Mouse (Mus musculus) MEL (cell line): ENCODE measurements at regions not wholly inside any gene's neighbourhood (a gene's known extent, or its start where the extent isn't known, plus 50 kb on each side); places are given as distances from the start of the nearest gene placed in this dataset.

Experiments used
- DNase-seq: peaks from one replicate; pipeline ENCODE4 v3.0.0; 2011; ENCODE audit warnings: low read depth, low spot score
- H3K27ac ChIP-seq: 2 replicates; pipeline ENCODE4 v1.5.1; 2012; ENCODE audit warnings: low read depth, mild to moderate bottlenecking, control low read depth, low read length, moderate library complexity; ENCODE audit not compliant: control insufficient read depth
- H3K27me3 ChIP-seq, 2 experiments: fragments of 150-350 bp in 1 of 2; sonication (generic) in 1 of 2; 2 replicates each; pipeline ENCODE4 v1.6.1; 2012; ENCODE audit warnings: low read length in 2 of 2, mild to moderate bottlenecking in 2 of 2, improper control_type of control experiment in 1 of 2, moderate library complexity in 1 of 2; ENCODE audit not compliant: insufficient read depth in 2 of 2, control insufficient read depth in 1 of 2
- H3K36me3 ChIP-seq, 2 experiments: 2 replicates each; pipeline ENCODE4 v1.6.1; 2012 to 2014; ENCODE audit warnings: low read length in 2 of 2, improper control_type of control experiment in 1 of 2, inconsistent platforms in 1 of 2, mild to moderate bottlenecking in 1 of 2; ENCODE audit not compliant: insufficient read depth in 2 of 2, control insufficient read depth in 1 of 2
- H3K4me1 ChIP-seq, 2 experiments: fragments of 150-350 bp in 1 of 2; sonication (generic) in 1 of 2; 2 replicates each; pipeline ENCODE4 v1.6.1; 2012; ENCODE audit warnings: low read length in 2 of 2, improper control_type of control experiment in 1 of 2, mild to moderate bottlenecking in 1 of 2; ENCODE audit not compliant: insufficient read depth in 2 of 2, control insufficient read depth in 1 of 2
- H3K4me3 ChIP-seq, 2 experiments: fragments of 150-350 bp in 1 of 2; sonication (generic) in 1 of 2; 2 replicates each; pipeline ENCODE4 v1.5.1; 2012; ENCODE audit warnings: low read depth in 2 of 2, low read length in 2 of 2, mild to moderate bottlenecking in 2 of 2, moderate library complexity in 2 of 2, control low read depth in 1 of 2, improper control_type of control experiment in 1 of 2; ENCODE audit not compliant: control insufficient read depth in 1 of 2, insufficient read depth in 1 of 2
- H3K79me2 ChIP-seq: 2 replicates; pipeline ENCODE4 v1.6.1; 2012; ENCODE audit warnings: mild to moderate bottlenecking, low read length, moderate library complexity; ENCODE audit not compliant: control insufficient read depth, poor library complexity, insufficient read depth
- H3K9ac ChIP-seq: 2 replicates; pipeline ENCODE4 v1.6.1; 2012; ENCODE audit warnings: low read depth, mild to moderate bottlenecking, control low read depth, low read length, moderate library complexity; ENCODE audit not compliant: control insufficient read depth, poor library complexity, severe bottlenecking
- H3K9me3 ChIP-seq: fragments of 150-350 bp; sonication (generic); replicated peaks from 2 replicates; pipeline ENCODE4 v1.6.1; 2012; ENCODE audit warnings: mild to moderate bottlenecking, low read length, improper control_type of control experiment, moderate library complexity; ENCODE audit not compliant: insufficient read depth
- BHLHE40 ChIP-seq: IDR thresholded peaks from 2 replicates; pipeline ENCODE4 v1.6.1; 2012; ENCODE audit warnings: low read depth, mild to moderate bottlenecking, inconsistent platforms, low read length, improper control_type of control experiment, borderline replicate concordance
- CHD1 ChIP-seq: IDR thresholded peaks from 2 replicates; pipeline ENCODE4 v1.6.1; 2012; ENCODE audit warnings: low read depth, mild to moderate bottlenecking, inconsistent platforms, low read length, improper control_type of control experiment
- CTCF ChIP-seq, 3 experiments: IDR thresholded peaks in 2 of 3; conservative IDR thresholded peaks in 1 of 3; 2 replicates each; pipeline ENCODE4 v1.5.1; 2011 to 2012; ENCODE audit warnings: low read length in 3 of 3, low read depth in 2 of 3, mild to moderate bottlenecking in 2 of 3, improper control_type of control experiment in 1 of 3, inconsistent platforms in 1 of 3, mixed read lengths in 1 of 3, moderate library complexity in 1 of 3; ENCODE audit not compliant: control insufficient read depth in 1 of 3, insufficient read depth in 1 of 3, poor library complexity in 1 of 3, severe bottlenecking in 1 of 3
- ETS1 ChIP-seq: IDR thresholded peaks from 2 replicates; pipeline ENCODE4 v1.6.1; 2012; ENCODE audit warnings: low read depth, mild to moderate bottlenecking, inconsistent platforms, low read length, improper control_type of control experiment, moderate library complexity
- GABPA ChIP-seq: IDR thresholded peaks from 2 replicates; pipeline ENCODE4 v1.6.1; 2012; ENCODE audit warnings: low read depth, mild to moderate bottlenecking, inconsistent platforms, low read length, improper control_type of control experiment, moderate library complexity
- HCFC1 ChIP-seq: IDR thresholded peaks from 2 replicates; pipeline ENCODE4 v1.6.1; 2012; ENCODE audit warnings: low read depth, mild to moderate bottlenecking, inconsistent platforms, low read length, improper control_type of control experiment, moderate library complexity
- KAT2A ChIP-seq: conservative IDR thresholded peaks from 2 replicates; pipeline ENCODE4 v1.6.1; 2012; ENCODE audit warnings: low read depth, low read length, improper control_type of control experiment, inconsistent platforms
- MAFK ChIP-seq: IDR thresholded peaks from 2 replicates; pipeline ENCODE4 v1.6.1; 2011; ENCODE audit warnings: low read depth, mild to moderate bottlenecking, low read length, improper control_type of control experiment, borderline replicate concordance
- MAZ ChIP-seq: IDR thresholded peaks from 2 replicates; pipeline ENCODE4 v1.6.1; 2012; ENCODE audit warnings: low read depth, mild to moderate bottlenecking, inconsistent platforms, low read length, improper control_type of control experiment
- MEF2A ChIP-seq: IDR thresholded peaks from 2 replicates; pipeline ENCODE4 v1.6.1; 2014; ENCODE audit warnings: low read depth, mild to moderate bottlenecking, inconsistent platforms, low read length, improper control_type of control experiment; ENCODE audit not compliant: poor library complexity, insufficient replicate concordance, severe bottlenecking; ENCODE audit errors: extremely low read depth
- MYC ChIP-seq: IDR thresholded peaks from 2 replicates; pipeline ENCODE4 v1.6.1; 2011; ENCODE audit warnings: low read depth, mild to moderate bottlenecking, low read length, improper control_type of control experiment, moderate library complexity
- NELFE ChIP-seq: IDR thresholded peaks from 2 replicates; pipeline ENCODE4 v1.6.1; 2011; ENCODE audit warnings: low read depth, low read length, improper control_type of control experiment
- NRF1 ChIP-seq: IDR thresholded peaks from 2 replicates; pipeline ENCODE4 v1.6.1; 2014; ENCODE audit warnings: low read depth, mild to moderate bottlenecking, inconsistent platforms, low read length, improper control_type of control experiment, moderate library complexity; ENCODE audit not compliant: poor library complexity, insufficient read depth, severe bottlenecking
- POLR2AphosphoS2 ChIP-seq: IDR thresholded peaks from 2 replicates; pipeline ENCODE4 v1.6.1; 2011; ENCODE audit warnings: low read length, improper control_type of control experiment
- POLR2AphosphoS5 ChIP-seq: IDR thresholded peaks from 2 replicates; pipeline ENCODE4 v1.6.1; 2012; ENCODE audit warnings: low read depth, borderline replicate concordance, mild to moderate bottlenecking, inconsistent platforms, low read length, moderate library complexity, mixed read lengths
- RAD21 ChIP-seq: IDR thresholded peaks from 2 replicates; pipeline ENCODE4 v1.6.1; 2011; ENCODE audit warnings: mild to moderate bottlenecking, low read depth, low read length, improper control_type of control experiment
- RCOR1 ChIP-seq: IDR thresholded peaks from 2 replicates; pipeline ENCODE4 v1.6.1; 2012; ENCODE audit warnings: low read depth, mild to moderate bottlenecking, inconsistent platforms, low read length, improper control_type of control experiment
- TAL1 ChIP-seq: IDR thresholded peaks from 2 replicates; pipeline ENCODE4 v1.6.1; 2012; ENCODE audit warnings: mild to moderate bottlenecking, inconsistent platforms, low read length, moderate library complexity, mixed read lengths
- TBP ChIP-seq: IDR thresholded peaks from 2 replicates; pipeline ENCODE4 v1.8.0; 2011; ENCODE audit warnings: low read depth, low read length, improper control_type of control experiment
- TCF12 ChIP-seq: IDR thresholded peaks from 2 replicates; pipeline ENCODE4 v1.6.1; 2014; ENCODE audit warnings: low read depth, mild to moderate bottlenecking, inconsistent platforms, low read length, improper control_type of control experiment, moderate library complexity
- UBTF ChIP-seq: IDR thresholded peaks from 2 replicates; pipeline ENCODE4 v1.6.1; 2012; ENCODE audit warnings: low read depth, mild to moderate bottlenecking, inconsistent platforms, low read length, improper control_type of control experiment, moderate library complexity, borderline replicate concordance; ENCODE audit not compliant: insufficient read depth
- USF2 ChIP-seq, 2 experiments: IDR thresholded peaks; 2 replicates each; pipeline ENCODE4 v1.6.1; 2011 to 2012; ENCODE audit warnings: improper control_type of control experiment in 2 of 2, low read length in 2 of 2, borderline replicate concordance in 1 of 2, inconsistent platforms in 1 of 2, low read depth in 1 of 2, mild to moderate bottlenecking in 1 of 2; ENCODE audit not compliant: insufficient read depth in 1 of 2
- ZMIZ1 ChIP-seq: IDR thresholded peaks from 2 replicates; pipeline ENCODE4 v1.6.1; 2012; ENCODE audit warnings: low read depth, mild to moderate bottlenecking, inconsistent platforms, low read length, improper control_type of control experiment, moderate library complexity

- H3K4me3 ChIP-seq, result no peak overlapping the region
- TF ChIP-seq UBTF, result no peak
- TF ChIP-seq NELFE, result no peak
- TF ChIP-seq NRF1, result no peak
- TF ChIP-seq ZMIZ1, result no peak
- TF ChIP-seq GABPA, result no peak
- DNase-seq, result no peak
Observed at GRCm38 (mm10) chr10:17653785-17654184, 69.2 kb upstream of the Cited2 start.

GRCm38 (mm10) chr10:17654308-17654858 lies 68.6 kb upstream of the Cited2 start:
- Histone ChIP-seq H3K9me3 (no peaks in the 10 kb centered on the region), H3K27me3 (no peaks in the 10 kb centered on the region), H3K4me1 (peaks cover 0 to 3% of the 10 kb centered on the region in 2 experiments; a peak in 1 of 4 replicates), H3K79me2 (no peaks in the 10 kb centered on the region), H3K9ac (no peak overlapping the region), H3K4me3 (no peak overlapping the region), H3K27ac (no peak overlapping the region), H3K36me3 (peaks cover 0 to 2% of the 10 kb centered on the region in 2 experiments; a peak in 1 of 4 replicates)
- DNase-seq, result no peak
- TF ChIP-seq TCF12 (peak; percentile 31; the same call in 1 of the 2 replicates), POLR2AphosphoS5 (no peak), TAL1 (no peak)

More at GRCm38 (mm10) chr10:17653785-17654184, 69.2 kb upstream of the Cited2 start:
- Histone ChIP-seq H3K27me3 (no peaks in the 10 kb centered on the region), H3K9me3 (no peaks in the 10 kb centered on the region), H3K36me3 (peaks cover 0 to 2% of the 10 kb centered on the region in 2 experiments; a peak in 1 of 4 replicates), H3K79me2 (no peaks in the 10 kb centered on the region), H3K27ac (no peak overlapping the region), H3K9ac (no peak overlapping the region), H3K4me1 (peaks cover 0 to 3% of the 10 kb centered on the region in 2 experiments; a peak in 1 of 4 replicates)

- Histone ChIP-seq H3K9me3 (no peaks in the 10 kb centered on the region), H3K27ac (no peak overlapping the region), H3K4me3 (no peak overlapping the region), H3K27me3 (no peaks in the 10 kb centered on the region), H3K36me3 (peaks cover 0 to 2% of the 10 kb centered on the region in 2 experiments; a peak in 1 of 4 replicates), H3K79me2 (no peaks in the 10 kb centered on the region), H3K4me1 (peaks cover 0 to 3% of the 10 kb centered on the region in 2 experiments; a peak in 1 of 4 replicates), H3K9ac (no peak overlapping the region)
- no peak for DNase-seq
- TF ChIP-seq ETS1 (no peak), BHLHE40 (no peak), TAL1 (no peak), KAT2A (no peak), MAZ (no peak), TCF12 (no peak), HCFC1 (no peak), MEF2A (no peak), RAD21 (no peak), TBP (no peak), USF2 (IDR thresholded peaks at IDR 0.05; ENCODE audit: borderline replicate concordance in 1 of 2, insufficient read depth in 1 of 2, low read depth in 1 of 2, low read length in 2 of 2) (no peak), NELFE (no peak), CHD1 (no peak), MAFK (no peak), MYC (no peak), RCOR1 (no peak), CTCF (IDR thresholded peaks at IDR 0.05 in 2 of 3, conservative IDR thresholded peaks at IDR 0.05 in 1 of 3; ENCODE audit: control insufficient read depth in 1 of 3, insufficient read depth in 1 of 3, low read depth in 2 of 3, low read length in 3 of 3, poor library complexity in 1 of 3, severe bottlenecking in 1 of 3) (no peak), POLR2AphosphoS2 (no peak)
Observed at GRCm38 (mm10) chr10:17655459-17656051, 67.5 kb upstream of the Cited2 start.
